Mouse (Mus musculus): ENCODE measurements at regions not wholly inside any gene's neighbourhood (a gene's known extent, or its start where the extent isn't known, plus 50 kb on each side); places are given as distances from the start of the nearest gene placed in this dataset.
A peak's percentile ranks its signal among the peaks of the same experiment; 100 is the strongest.

DNA sequence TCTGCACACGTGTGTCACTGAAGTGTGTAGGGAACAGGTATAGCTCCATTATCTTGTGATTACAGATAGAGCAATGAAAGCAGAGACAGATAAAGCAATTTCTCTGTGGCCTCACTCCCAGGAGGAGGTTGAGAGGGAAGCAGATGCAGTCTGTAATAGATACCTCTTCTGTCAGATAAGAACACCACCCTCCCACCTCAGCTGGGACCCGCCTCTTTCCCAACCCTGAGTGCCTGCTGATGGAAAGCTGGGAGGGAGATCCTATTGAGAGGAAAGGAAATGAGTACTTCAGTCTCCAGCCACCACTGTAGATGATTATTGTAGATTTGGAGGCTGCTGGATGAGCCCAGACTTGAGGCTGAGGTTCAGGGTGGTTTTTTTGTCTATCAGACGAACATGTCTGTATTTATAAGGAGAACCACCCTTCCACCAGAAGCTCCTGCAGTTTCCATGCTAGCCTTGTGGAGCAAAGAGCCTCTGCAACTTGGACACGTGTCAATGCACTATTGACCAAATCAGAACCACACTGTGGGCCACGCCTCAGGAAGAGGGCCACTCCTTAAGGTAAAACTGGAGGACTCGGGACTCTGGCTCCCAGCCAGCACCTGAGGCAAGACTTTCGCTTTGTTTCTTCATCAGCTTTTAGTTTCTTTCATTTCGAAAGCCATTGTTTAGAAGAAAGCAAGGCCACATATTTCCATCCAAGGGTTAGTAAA lies 55.3 kb upstream of the Plekha5 start:
- Histone ChIP-seq H3K9ac (no peak overlapping the region), H3K4me3 (ENCODE audit: low read depth, low read length) (no peak overlapping the region), H3K4me2 (ENCODE audit: low read depth) (no peak overlapping the region), H3K36me3 (ENCODE audit: insufficient read depth) (no peaks in the 10 kb centered on the region), H3K27ac (ENCODE audit: low read depth, low read length) (no peak overlapping the region), H3K27me3 (ENCODE audit: insufficient read depth, low read length) (no peaks in the 10 kb centered on the region), H3K9me3 (ENCODE audit: low read length) (no peaks in the 10 kb centered on the region), H3K4me1 (ENCODE audit: insufficient read depth) (no peaks in the 10 kb centered on the region)
- TF ChIP-seq CTCF (IDR thresholded peaks at IDR 0.05; ENCODE audit: low read depth) = no peak
- no peak for ATAC-seq
- no peak for DNase-seq
- WGBS = 77% methylated on average over 8 of the region's 8 CpGs

DNA sequence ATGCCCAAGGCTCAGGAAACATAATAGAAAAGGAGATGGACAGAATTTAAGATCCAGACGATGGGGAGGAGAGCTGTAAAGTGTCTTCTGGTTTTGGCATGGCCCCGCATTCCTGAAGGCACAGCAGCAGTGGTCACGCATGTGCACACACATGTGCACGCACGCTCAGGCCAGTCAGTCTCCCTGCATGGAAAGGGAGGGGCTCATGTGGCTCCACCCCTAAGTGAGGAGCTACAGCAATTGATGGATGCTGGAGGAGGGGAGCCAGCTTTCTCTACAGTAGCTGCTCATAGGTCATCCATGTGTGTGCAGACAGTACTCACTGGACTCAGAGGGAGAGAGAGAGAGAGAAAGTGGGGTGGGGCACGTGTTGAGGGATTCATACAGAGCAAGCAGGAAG lies 56.6 kb upstream of the Plekha5 start:
- no peaks in the 10 kb centered on the region for H3K9me3 ChIP-seq (ENCODE audit: low read length)
- 91% methylated on average over 6 of the region's 6 CpGs for WGBS
- DNase-seq = no peak

DNA sequence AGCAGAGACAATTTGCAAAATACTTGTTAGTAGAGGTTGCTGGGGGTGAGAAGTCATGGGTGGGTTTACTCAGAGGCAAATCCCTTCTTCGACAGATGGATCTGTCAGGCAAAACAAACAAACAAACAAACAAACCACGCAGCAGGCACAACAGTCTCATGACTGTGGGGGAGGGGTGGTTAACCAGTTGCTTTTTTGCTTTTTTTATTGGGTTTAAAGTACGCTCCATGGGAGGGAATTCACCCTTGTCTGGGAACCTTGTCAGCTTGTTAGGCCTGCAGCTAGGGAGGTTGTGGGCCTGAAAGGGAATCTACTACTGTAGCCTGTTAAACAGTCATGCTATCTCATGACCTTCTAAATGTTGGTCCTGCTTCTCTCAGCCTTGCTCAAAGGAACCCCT lies 57.1 kb upstream of the Plekha5 start:
- Histone ChIP-seq H3K36me3 (ENCODE audit: insufficient read depth) (no peaks in the 10 kb centered on the region), H3K27ac (ENCODE audit: low read depth, low read length) (no peak overlapping the region), H3K9me3 (ENCODE audit: low read length) (no peaks in the 10 kb centered on the region), H3K4me1 (ENCODE audit: insufficient read depth) (no peaks in the 10 kb centered on the region), H3K4me3 (ENCODE audit: low read depth, low read length) (no peak overlapping the region), H3K9ac (no peak overlapping the region), H3K27me3 (ENCODE audit: insufficient read depth, low read length) (no peaks in the 10 kb centered on the region), H3K4me2 (ENCODE audit: low read depth) (no peak overlapping the region)
- DNase-seq (no peak), ATAC-seq (no peak)
- WGBS = 74% methylated on average over 3 of the region's 3 CpGs
- TF ChIP-seq CTCF (IDR thresholded peaks at IDR 0.05; ENCODE audit: low read depth) = no peak

More for the DNA sequence above, 56.6 kb upstream of the Plekha5 start:
- no peak for ATAC-seq
- Histone ChIP-seq H3K4me2 (ENCODE audit: low read depth) (no peak overlapping the region), H3K9ac (no peak overlapping the region), H3K27me3 (ENCODE audit: insufficient read depth, low read length) (no peaks in the 10 kb centered on the region), H3K4me1 (ENCODE audit: insufficient read depth) (no peaks in the 10 kb centered on the region), H3K4me3 (ENCODE audit: low read depth, low read length) (no peak overlapping the region), H3K27ac (ENCODE audit: low read depth, low read length) (no peak overlapping the region), H3K36me3 (ENCODE audit: insufficient read depth) (no peaks in the 10 kb centered on the region)
- no peak for TF ChIP-seq CTCF (IDR thresholded peaks at IDR 0.05; ENCODE audit: low read depth)

DNA sequence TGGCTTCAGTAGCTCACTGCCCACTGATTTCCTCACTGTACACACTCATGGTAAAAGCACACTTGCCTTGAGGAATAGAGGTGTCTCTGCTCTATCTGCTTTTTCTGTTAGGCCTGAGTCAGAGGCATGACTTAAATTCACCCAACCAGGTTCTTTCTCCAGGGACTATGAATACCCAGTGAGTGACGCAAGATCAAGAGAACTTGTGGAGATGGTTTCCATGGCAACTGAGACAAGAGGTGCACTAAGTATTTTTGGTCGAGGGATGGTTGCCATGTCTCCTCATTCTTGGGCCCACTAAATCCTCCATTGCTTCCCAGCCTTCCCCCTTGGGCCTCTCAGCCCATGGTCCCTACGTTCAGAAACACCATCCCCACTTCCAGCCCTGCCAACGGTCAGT lies 62.9 kb upstream of the Plekha5 start:
- no peak overlapping the region for H3K4me3 ChIP-seq (ENCODE audit: low read depth, low read length)
- TF ChIP-seq CTCF (IDR thresholded peaks at IDR 0.05; ENCODE audit: low read depth) = no peak
- no peaks in the 10 kb centered on the region for H3K9me3 ChIP-seq (ENCODE audit: low read length)
- no peak overlapping the region for H3K27ac ChIP-seq (ENCODE audit: low read depth, low read length)
- no peaks in the 10 kb centered on the region for H3K27me3 ChIP-seq (ENCODE audit: insufficient read depth, low read length)
- DNase-seq = peak; percentile 49
- no peak overlapping the region for H3K9ac ChIP-seq
- H3K4me2 ChIP-seq (ENCODE audit: low read depth) = no peak overlapping the region
- ATAC-seq = peak; percentile 62; the same call in 1 of the 2 replicates
- 46% methylated on average over 4 of the region's 4 CpGs for WGBS
- no peaks in the 10 kb centered on the region for H3K36me3 ChIP-seq (ENCODE audit: insufficient read depth)
- no peaks in the 10 kb centered on the region for H3K4me1 ChIP-seq (ENCODE audit: insufficient read depth)

DNA sequence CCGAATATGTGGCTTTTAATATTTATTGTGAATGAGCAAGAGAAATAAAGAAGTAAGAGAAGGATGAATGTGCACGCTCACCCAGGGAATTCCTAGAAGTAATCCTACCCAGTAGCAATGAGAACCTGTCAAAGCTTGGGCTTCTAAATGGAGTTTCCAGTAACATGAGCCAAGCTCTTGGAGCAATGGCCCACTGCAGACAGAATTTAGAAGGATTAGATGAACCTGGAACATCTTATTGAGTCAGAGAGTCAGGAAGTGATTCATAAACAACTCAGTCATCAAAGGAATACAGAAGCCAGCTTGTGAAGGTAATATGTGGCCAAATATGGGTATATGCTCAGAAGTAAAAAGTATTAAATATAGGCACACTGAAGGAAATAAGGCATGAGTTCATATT lies 66.0 kb upstream of the Plekha5 start:
- no peak overlapping the region for H3K4me2 ChIP-seq (ENCODE audit: low read depth)
- TF ChIP-seq CTCF (IDR thresholded peaks at IDR 0.05; ENCODE audit: low read depth) = no peak
- H3K4me3 ChIP-seq (ENCODE audit: low read depth, low read length) = no peak overlapping the region
- H3K4me1 ChIP-seq (ENCODE audit: insufficient read depth) = no peaks in the 10 kb centered on the region
- no peak overlapping the region for H3K27ac ChIP-seq (ENCODE audit: low read depth, low read length)
- ATAC-seq (no peak), DNase-seq (no peak)
- no peaks in the 10 kb centered on the region for H3K27me3 ChIP-seq (ENCODE audit: insufficient read depth, low read length)
- 87% methylated on average over 2 of the region's 2 CpGs for WGBS
- H3K9me3 ChIP-seq (ENCODE audit: low read length) = no peaks in the 10 kb centered on the region
- no peak overlapping the region for H3K9ac ChIP-seq
- no peaks in the 10 kb centered on the region for H3K36me3 ChIP-seq (ENCODE audit: insufficient read depth)

DNA sequence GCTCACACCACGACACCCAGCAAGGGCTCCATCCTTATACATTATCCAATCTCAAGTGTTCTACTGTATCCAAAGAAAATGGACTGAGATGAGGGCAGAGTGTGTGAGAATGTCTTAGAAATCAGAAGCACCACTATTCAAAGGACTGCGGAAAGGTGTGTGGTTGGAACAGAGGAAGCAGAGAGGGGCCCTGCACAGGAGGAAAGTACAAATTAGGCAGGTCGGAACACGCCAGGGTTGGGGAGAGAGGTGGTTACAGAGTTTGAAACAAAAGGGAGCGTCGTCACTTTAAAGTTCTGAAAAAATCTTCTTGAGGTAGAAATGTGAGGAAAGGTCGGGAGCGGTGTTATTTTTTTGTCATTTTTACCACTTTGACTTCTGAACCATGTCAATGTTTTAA lies 66.6 kb upstream of the Plekha5 start:
- no peaks in the 10 kb centered on the region for H3K36me3 ChIP-seq (ENCODE audit: insufficient read depth)
- H3K27me3 ChIP-seq (ENCODE audit: insufficient read depth, low read length) = no peaks in the 10 kb centered on the region
- H3K4me3 ChIP-seq (ENCODE audit: low read depth, low read length) = no peak overlapping the region
- H3K9me3 ChIP-seq (ENCODE audit: low read length) = no peaks in the 10 kb centered on the region
- ATAC-seq = no peak
- no peak for DNase-seq
- no peak for TF ChIP-seq CTCF (IDR thresholded peaks at IDR 0.05; ENCODE audit: low read depth)
- no peak overlapping the region for H3K27ac ChIP-seq (ENCODE audit: low read depth, low read length)
- no peak overlapping the region for H3K4me2 ChIP-seq (ENCODE audit: low read depth)
- no peaks in the 10 kb centered on the region for H3K4me1 ChIP-seq (ENCODE audit: insufficient read depth)
- WGBS = 86% methylated on average over 8 of the region's 8 CpGs
- no peak overlapping the region for H3K9ac ChIP-seq

DNA sequence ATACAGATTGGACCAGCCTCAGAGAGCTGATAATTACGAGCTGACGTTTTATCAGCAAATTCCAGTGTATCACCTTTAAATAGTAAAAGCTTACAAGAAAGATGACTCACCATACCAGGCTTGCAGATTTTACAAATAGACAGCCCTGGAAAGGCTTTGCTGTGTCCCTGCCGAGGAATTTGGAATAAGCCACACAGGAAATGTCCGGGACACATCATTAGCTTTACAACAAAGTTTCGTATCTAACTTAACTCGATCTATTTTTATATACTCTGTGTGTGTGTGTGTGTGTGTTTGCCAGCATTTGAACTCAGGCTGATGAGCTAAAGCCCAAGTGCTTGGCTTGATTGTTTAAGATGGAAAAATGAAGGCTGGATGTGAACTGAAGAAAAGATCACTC lies 69.8 kb upstream of the Plekha5 start:
- Histone ChIP-seq H3K4me3 (ENCODE audit: low read depth, low read length) (no peak overlapping the region), H3K9ac (no peak overlapping the region), H3K36me3 (ENCODE audit: insufficient read depth) (no peaks in the 10 kb centered on the region), H3K27me3 (ENCODE audit: insufficient read depth, low read length) (no peaks in the 10 kb centered on the region), H3K4me1 (ENCODE audit: insufficient read depth) (no peaks in the 10 kb centered on the region), H3K9me3 (ENCODE audit: low read length) (no peaks in the 10 kb centered on the region), H3K27ac (ENCODE audit: low read depth, low read length) (no peak overlapping the region), H3K4me2 (ENCODE audit: low read depth) (no peak overlapping the region)
- WGBS = 82% methylated on average over 6 of the region's 6 CpGs
- TF ChIP-seq CTCF (IDR thresholded peaks at IDR 0.05; ENCODE audit: low read depth) = no peak
- DNase-seq (no peak), ATAC-seq (no peak)
